Mouse (Mus musculus): ENCODE results near the gene Xab2. TPM values are rescaled to one million over a fixed set of nuclear protein-coding genes. Genes with fewer than 3 reads are reported as not detected.

Gene Xab2
- total RNA-seq, 2 experiments from 2014 or later: 10.7 to 11.2 TPM

DNA sequence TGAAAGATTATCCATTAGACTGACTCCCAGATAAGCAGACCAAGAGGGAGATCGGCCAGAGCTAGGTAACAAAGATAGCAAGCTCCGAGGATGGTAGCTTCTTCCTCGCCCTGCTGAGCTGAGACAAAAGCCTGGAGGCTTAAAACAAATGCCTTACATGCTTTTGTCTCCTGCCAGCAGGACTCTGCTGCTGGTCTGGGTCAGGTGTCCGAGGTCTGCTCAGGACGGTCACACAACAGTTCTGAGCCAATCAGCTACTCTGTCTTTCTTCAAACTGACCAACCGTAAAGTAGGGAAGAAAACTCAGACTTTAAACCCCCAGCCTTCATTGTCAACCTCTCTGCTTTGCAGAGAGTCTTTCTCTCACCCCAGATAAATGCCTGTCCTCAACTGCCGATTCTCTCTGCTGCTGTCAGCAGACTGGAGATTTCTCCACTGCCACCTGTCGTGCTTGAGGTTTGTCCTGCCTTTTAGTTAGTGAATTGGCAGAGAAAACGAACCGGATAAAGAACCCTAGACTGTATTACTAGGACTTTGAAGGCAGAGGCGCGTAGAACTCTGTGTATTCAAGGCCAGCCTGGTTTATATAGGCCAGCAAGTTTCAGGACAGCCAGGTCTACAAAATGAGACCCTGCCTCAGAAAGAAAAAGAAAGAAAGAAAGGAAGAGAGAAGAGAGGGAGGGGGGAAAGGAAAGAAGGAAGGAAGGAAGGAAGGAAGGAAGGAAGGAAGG is 53.3 kb downstream of the Xab2 start, which contains the start of gene C330021F23Rik:
Gene C330021F23Rik, plus strand, starts transcription at position 350 of the 731 bp plus-strand sequence.
- no peak for DNase-seq (ENCODE audit: low spot score)

Other genes with a start within 250 kb of the Xab2 start
- 10 to 100 TPM in 1 of 2 experiments, 1 to 10 TPM in 1; 8.4 to 10.5 TPM for gene Arhgef18, start 228.3 kb downstream of the Xab2 start, total RNA-seq (2021)
- 1 to 10 TPM; 1.9 to 3.2 TPM for gene Pex11g, start 153.6 kb downstream of the Xab2 start, total RNA-seq (2021)
- not detected for gene Tex45, start 150.5 kb downstream of the Xab2 start, total RNA-seq (2021)
- 10 to 100 TPM; 39.1 to 39.4 TPM for gene Zfp358, start 128.2 kb downstream of the Xab2 start, total RNA-seq (2021)
- gene Mcoln1, start 120.9 kb downstream of the Xab2 start, total RNA-seq (2021): 10 to 100 TPM; 21.5 to 22.5 TPM
- gene Pnpla6, start 105.9 kb downstream of the Xab2 start, total RNA-seq (2021): 10 to 100 TPM in 1 of 2 experiments, 1 to 10 TPM in 1; 8.0 to 10.0 TPM
- not detected for gene C330021F23Rik, start 53.3 kb downstream of the Xab2 start, total RNA-seq (2021)
- gene Camsap3, start 34.0 kb downstream of the Xab2 start, total RNA-seq (2021): under 1 TPM; 0.26 to 0.41 TPM
- gene Pet100, start 232 bp upstream of the Xab2 start, total RNA-seq (2021): 10 to 100 TPM; 84.7 to 91.0 TPM
- not detected for gene Pcp2, start 4.2 kb upstream of the Xab2 start, total RNA-seq (2021)
- gene Stxbp2, start 9.6 kb upstream of the Xab2 start, total RNA-seq (2021): 1 to 10 TPM; 3.6 to 4.8 TPM
- gene Retn, start 34.5 kb upstream of the Xab2 start, total RNA-seq (2021): 1 to 10 TPM; 2.0 to 8.4 TPM
- not detected for gene Mcemp1, start 44.4 kb upstream of the Xab2 start, total RNA-seq (2021)
- 1 to 10 TPM in 1 of 2 experiments, under 1 TPM in 1; 0.96 to 1.4 TPM for gene Fcor, start 51.0 kb upstream of the Xab2 start, total RNA-seq (2021)
- 10 to 100 TPM; 18.4 to 21.3 TPM for gene Trappc5, start 55.0 kb upstream of the Xab2 start, total RNA-seq (2021)
- not detected for gene Fcer2a, start 72.9 kb upstream of the Xab2 start, total RNA-seq (2021)
- gene Clec4g, start 99.3 kb upstream of the Xab2 start, total RNA-seq (2021): not detected
- gene Cd209a, start 127.7 kb upstream of the Xab2 start, total RNA-seq (2021): under 1 TPM; 0.64 to 1.00 TPM
- gene Cd209e, start 233.0 kb upstream of the Xab2 start, total RNA-seq (2021): not detected